1 mouse cellular context compared by ENCODE assay signal in genomic region chr1:181211920-181212633, GRCm38 (mm10).
TF ChIP-seq lines count a peak whose summit lies in the region.

Gene Wdr26, minus strand, starts transcription at chr1:181212001.

TF ChIP-seq in CH12.LX, 34 proteins besides CTCF, POLR2A, EP300 and RAD21 (continued from another document):
- TF ChIP-seq ZC3H11A (IDR thresholded peaks at IDR 0.05; ENCODE audit: low read depth, low read length) (no peak), MAZ (IDR thresholded peaks at IDR 0.05; ENCODE audit: low read depth, low read length) (peak; percentile 53; the same call in 1 of the 2 replicates), GABPA (IDR thresholded peaks at IDR 0.05; ENCODE audit: insufficient replicate concordance, low read depth, low read length) (no peak), CHD2 (IDR thresholded peaks at IDR 0.05; ENCODE audit: low read length) (no peak), TCF12 (IDR thresholded peaks at IDR 0.05; ENCODE audit: low read depth, low read length) (peak; percentile 69), ETS1 (conservative IDR thresholded peaks at IDR 0.05; ENCODE audit: low read depth, low read length) (peak; percentile 51), E2F4 (IDR thresholded peaks at IDR 0.05; ENCODE audit: insufficient replicate concordance, low read depth, low read length) (no peak), RCOR1 (conservative IDR thresholded peaks at IDR 0.05; ENCODE audit: low read depth, low read length) (0 out of 2 replicates have a peak, but pooled peaks have one; percentile 40), BHLHE40 (IDR thresholded peaks at IDR 0.05; ENCODE audit: low read depth, low read length) (peak; percentile 98), NELFE (IDR thresholded peaks at IDR 0.05; ENCODE audit: low read depth, low read length) (no peak; the same call in 1 of the 2 replicates), MAX (IDR thresholded peaks at IDR 0.05; ENCODE audit: low read length) (peak; percentile 72), IRF4 (IDR thresholded peaks at IDR 0.05; ENCODE audit: low read depth, low read length) (no peak; the same call in 1 of the 2 replicates), POLR2AphosphoS2 (IDR thresholded peaks at IDR 0.05; ENCODE audit: low read depth, low read length) (no peak), TBP (conservative IDR thresholded peaks at IDR 0.05; ENCODE audit: low read depth, low read length) (0 out of 2 replicates have a peak, but pooled peaks have one; percentile 33), HCFC1 (IDR thresholded peaks at IDR 0.05; ENCODE audit: low read depth, low read length) (peak; percentile 76), SIN3A (IDR thresholded peaks at IDR 0.05; ENCODE audit: low read length) (peak; percentile 88), ELF1 (IDR thresholded peaks at IDR 0.05; ENCODE audit: low read depth, low read length) (peak; percentile 64), JUN (IDR thresholded peaks at IDR 0.05; ENCODE audit: insufficient read depth, low read depth, low read length) (no peak), KAT2A (IDR thresholded peaks at IDR 0.05; ENCODE audit: insufficient replicate concordance, low read length) (no peak), ZMIZ1 (IDR thresholded peaks at IDR 0.05; ENCODE audit: low read depth, low read length) (peak; percentile 70), ZKSCAN1 (IDR thresholded peaks at IDR 0.05; ENCODE audit: borderline replicate concordance, low read depth, low read length) (no peak), PAX5 (IDR thresholded peaks at IDR 0.05; ENCODE audit: low read length) (no peak)
